Mouse (Mus musculus): ENCODE data around the gene Mocs3. TPM values are rescaled to one million over a fixed set of nuclear protein-coding genes. Genes with fewer than 3 reads are reported as not detected.

Gene Mocs3
- polyA plus RNA-seq, 1 experiment from 2014 or later = 6.3 TPM

DNA sequence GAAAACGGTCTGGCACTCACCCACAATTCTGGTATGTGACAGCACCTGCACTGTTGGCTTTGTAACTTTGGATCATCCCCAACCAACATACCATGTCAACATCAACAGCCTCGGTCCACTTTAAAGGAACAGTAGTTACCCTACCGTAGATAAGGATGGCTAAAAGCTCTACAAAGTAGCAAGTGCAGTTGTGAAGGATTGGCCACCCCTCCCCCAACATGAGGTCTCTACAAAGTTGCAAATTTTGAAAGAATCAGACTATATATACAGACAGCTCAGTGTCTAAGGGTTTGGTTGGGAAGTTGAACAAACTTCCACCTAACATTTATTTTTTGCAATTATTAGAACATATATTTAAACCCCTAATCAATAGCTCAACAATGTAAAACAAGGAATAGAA, 22.5 kb upstream of the Mocs3 start:
- 0 out of 2 replicates have a peak, but pooled peaks cover 5% of the 10 kb centered on the region for H3K4me1 ChIP-seq (replicated peaks; ENCODE audit: control insufficient read depth, insufficient read depth)
- no peak overlapping the region for H3K4me3 ChIP-seq (ENCODE audit: low read depth, low read length)
- H3K36me3 ChIP-seq (ENCODE audit: control insufficient read depth, insufficient read depth, low read length) = peaks cover 8% of the 10 kb centered on the region
- peak overlapping the region; percentile 99; the same call in 1 of the 2 replicates for H3K27ac ChIP-seq (replicated peaks)
- no peaks in the 10 kb centered on the region for H3K9me3 ChIP-seq (ENCODE audit: control insufficient read depth, low read length)
- DNase-seq (ENCODE audit: low spot score) (no peak), ATAC-seq (ENCODE audit: low FRiP score, low TSS enrichment) (no peak)
- no peaks in the 10 kb centered on the region for H3K27me3 ChIP-seq (ENCODE audit: control insufficient read depth, insufficient read depth, low read length)
- whole genome bisulfite sequencing = 92% methylated on average over 3 of the region's 3 CpGs
- TF ChIP-seq EP300 (optimal IDR thresholded peaks at IDR 0.05) = no peak
- no peak for TF ChIP-seq CTCF (IDR thresholded peaks at IDR 0.05; ENCODE audit: low read depth)
- no peak overlapping the region for H3K9ac ChIP-seq (ENCODE audit: low read length)
- 0 out of 2 replicates have a peak overlapping the region, but pooled peaks have one; percentile 11 for H3K4me2 ChIP-seq (replicated peaks; ENCODE audit: low read depth)

DNA sequence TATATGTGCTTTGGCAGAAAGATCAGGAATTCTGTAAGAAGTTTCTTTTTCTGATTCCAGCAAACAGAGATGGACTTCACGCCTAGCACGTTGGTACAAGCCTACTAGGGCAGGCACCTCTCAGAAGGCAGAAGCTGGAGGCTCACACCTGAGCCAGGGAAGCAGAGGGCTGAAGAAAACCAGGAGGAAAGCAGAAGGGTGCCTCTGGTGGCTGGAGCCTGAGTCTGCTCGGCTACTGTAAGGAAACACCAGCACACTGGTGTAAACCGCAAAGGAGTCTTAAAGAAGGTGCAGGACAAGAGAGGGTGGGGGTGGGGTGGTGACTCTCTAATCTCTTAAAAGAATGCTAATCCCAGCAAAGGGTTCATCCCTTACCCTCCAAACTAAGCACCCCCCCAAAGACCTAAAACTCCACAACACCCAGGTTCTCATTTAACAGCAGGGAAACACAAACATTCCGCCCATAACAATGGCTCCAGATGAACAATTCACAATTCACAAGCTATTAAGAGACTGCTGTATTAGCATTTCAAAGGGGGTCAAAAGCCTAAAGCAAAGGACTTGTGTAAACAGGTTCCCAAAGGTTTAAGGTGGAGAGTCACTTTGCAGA, 16.5 kb upstream of the Mocs3 start:
- DNase-seq (ENCODE audit: low spot score) (peak; percentile 35), ATAC-seq (ENCODE audit: low FRiP score, low TSS enrichment) (0 out of 2 replicates have a peak, but pooled peaks have one; percentile 40)
- Histone ChIP-seq H3K36me3 (ENCODE audit: control insufficient read depth, insufficient read depth, low read length) (peaks cover 14% of the 10 kb centered on the region), H3K4me1 (replicated peaks; ENCODE audit: control insufficient read depth, insufficient read depth) (no peaks in the 10 kb centered on the region), H3K27ac (replicated peaks) (no peak overlapping the region), H3K4me2 (replicated peaks; ENCODE audit: low read depth) (no peak overlapping the region), H3K4me3 (ENCODE audit: low read depth, low read length) (no peak overlapping the region), H3K27me3 (ENCODE audit: control insufficient read depth, insufficient read depth, low read length) (no peaks in the 10 kb centered on the region), H3K9me3 (ENCODE audit: control insufficient read depth, low read length) (no peaks in the 10 kb centered on the region), H3K9ac (ENCODE audit: low read length) (no peak overlapping the region)
- 50% methylated on average over 5 of the region's 5 CpGs for WGBS
- peak; percentile 58 for TF ChIP-seq CTCF (IDR thresholded peaks at IDR 0.05; ENCODE audit: low read depth)
- no peak for TF ChIP-seq EP300 (optimal IDR thresholded peaks at IDR 0.05)

- Histone ChIP-seq H3K36me3 (ENCODE audit: control insufficient read depth, insufficient read depth, low read length) (peaks cover 32% of the 10 kb centered on the region), H3K9ac (ENCODE audit: low read length) (no peak overlapping the region), H3K9me3 (ENCODE audit: control insufficient read depth, low read length) (no peaks in the 10 kb centered on the region), H3K4me2 (replicated peaks; ENCODE audit: low read depth) (no peak overlapping the region), H3K27me3 (ENCODE audit: control insufficient read depth, insufficient read depth, low read length) (no peaks in the 10 kb centered on the region), H3K27ac (replicated peaks) (no peak overlapping the region), H3K4me1 (replicated peaks; ENCODE audit: control insufficient read depth, insufficient read depth) (no peaks in the 10 kb centered on the region), H3K4me3 (ENCODE audit: low read depth, low read length) (no peak overlapping the region)
- 87% methylated on average over 6 of the region's 6 CpGs for WGBS
- DNase-seq (ENCODE audit: low spot score) = no peak
- TF ChIP-seq EP300 (optimal IDR thresholded peaks at IDR 0.05) (no peak), CTCF (IDR thresholded peaks at IDR 0.05; ENCODE audit: low read depth) (no peak)
- no peak for ATAC-seq (ENCODE audit: low FRiP score, low TSS enrichment)
Observed at GRCm38 (mm10) chr2:168223326-168223725, 7.1 kb upstream of the Mocs3 start.

DNA sequence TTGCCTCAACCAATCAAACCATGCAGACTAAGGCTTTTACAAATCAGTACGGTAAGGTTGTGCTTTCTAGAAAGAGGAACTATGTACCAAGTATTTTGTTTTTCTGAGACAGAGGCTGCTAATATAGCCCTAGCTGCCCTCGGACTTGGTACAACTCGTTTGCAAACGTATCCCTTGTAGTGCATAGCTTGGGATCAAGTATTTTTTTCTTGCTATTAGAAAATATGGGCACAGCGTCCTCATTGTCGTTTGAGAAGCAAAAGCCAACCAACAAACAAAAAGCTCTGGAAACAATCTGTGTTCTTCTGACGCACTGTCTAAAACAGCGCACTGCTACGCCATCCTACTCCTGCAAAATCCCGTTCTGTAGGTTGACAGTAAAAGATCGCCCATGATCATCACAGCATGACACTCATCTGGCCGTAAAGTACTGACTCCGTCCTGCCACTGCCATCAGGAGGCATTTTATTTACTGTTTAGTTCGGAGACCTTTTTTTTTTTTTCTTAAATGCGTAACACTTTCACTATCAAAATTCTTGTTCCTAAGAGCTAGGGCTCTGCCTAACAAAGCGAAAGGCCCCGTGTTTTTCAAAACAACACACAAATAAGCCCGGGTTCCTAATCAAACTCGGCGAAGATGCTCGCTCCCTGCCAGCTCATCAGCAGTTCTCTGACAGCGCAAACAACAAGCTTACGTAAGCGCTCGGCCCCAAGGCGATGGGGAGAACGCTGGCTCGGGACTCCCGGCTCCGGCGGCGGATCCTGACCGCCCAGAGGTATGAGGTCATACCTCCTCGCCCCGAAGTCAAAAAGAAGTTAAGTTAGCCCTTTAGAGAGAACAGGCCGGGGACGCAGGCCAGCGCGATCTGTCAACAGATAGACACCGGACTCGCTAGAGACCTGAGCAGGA, 1.1 kb upstream of the Mocs3 start:
- peak overlapping the region; percentile 93 for H3K27ac ChIP-seq (replicated peaks)
- H3K36me3 ChIP-seq (ENCODE audit: control insufficient read depth, insufficient read depth, low read length) = peaks cover 11% of the 10 kb centered on the region
- DNase-seq (ENCODE audit: low spot score) = peak; percentile 58
- H3K27me3 ChIP-seq (ENCODE audit: control insufficient read depth, insufficient read depth, low read length) = no peaks in the 10 kb centered on the region
- 16% methylated on average over 41 of the region's 41 CpGs for WGBS
- peak overlapping the region; percentile 97 for H3K4me2 ChIP-seq (replicated peaks; ENCODE audit: low read depth)
- no peaks in the 10 kb centered on the region for H3K9me3 ChIP-seq (ENCODE audit: control insufficient read depth, low read length)
- peak overlapping the region; percentile 99 for H3K9ac ChIP-seq (ENCODE audit: low read length)
- peaks cover 8% of the 10 kb centered on the region; the same call in 1 of the 2 replicates for H3K4me1 ChIP-seq (replicated peaks; ENCODE audit: control insufficient read depth, insufficient read depth)
- ATAC-seq (ENCODE audit: low FRiP score, low TSS enrichment) = peak; percentile 24
- H3K4me3 ChIP-seq (ENCODE audit: low read depth, low read length) = peak overlapping the region; percentile 99
- TF ChIP-seq CTCF (IDR thresholded peaks at IDR 0.05; ENCODE audit: low read depth) = no peak
- no peak for TF ChIP-seq EP300 (optimal IDR thresholded peaks at IDR 0.05)

DNA sequence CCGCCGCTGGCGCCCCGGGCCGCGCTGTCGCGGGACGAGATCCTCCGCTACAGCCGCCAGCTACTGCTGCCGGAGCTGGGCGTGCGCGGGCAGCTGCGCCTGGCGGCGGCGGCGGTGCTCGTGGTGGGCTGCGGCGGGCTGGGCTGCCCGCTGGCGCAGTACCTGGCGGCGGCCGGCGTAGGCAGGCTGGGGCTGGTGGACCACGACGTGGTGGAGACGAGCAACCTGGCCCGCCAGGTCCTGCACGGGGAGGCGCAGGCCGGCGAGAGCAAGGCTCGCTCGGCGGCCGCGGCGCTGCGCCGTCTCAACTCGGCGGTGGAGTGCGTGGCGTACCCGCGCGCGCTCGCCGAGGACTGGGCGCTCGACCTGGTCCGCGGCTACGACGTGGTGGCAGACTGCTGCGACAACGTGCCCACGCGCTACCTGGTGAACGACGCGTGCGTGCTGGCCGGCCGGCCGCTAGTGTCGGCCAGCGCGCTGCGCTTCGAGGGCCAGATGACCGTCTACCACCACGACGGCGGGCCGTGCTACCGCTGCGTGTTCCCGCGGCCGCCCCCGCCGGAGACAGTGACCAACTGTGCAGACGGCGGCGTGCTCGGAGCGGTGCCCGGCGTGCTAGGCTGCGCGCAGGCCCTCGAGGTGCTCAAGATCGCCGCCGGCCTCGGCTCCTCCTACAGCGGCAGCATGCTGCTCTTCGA, 500 bp downstream of the Mocs3 start:
- peak overlapping the region; percentile 99 for H3K4me3 ChIP-seq (ENCODE audit: low read depth, low read length)
- peaks cover 6% of the 10 kb centered on the region; the same call in 1 of the 2 replicates for H3K36me3 ChIP-seq (ENCODE audit: control insufficient read depth, insufficient read depth, low read length)
- 2% methylated on average over 76 of the region's 105 CpGs for WGBS
- DNase-seq (ENCODE audit: low spot score) (no peak), ATAC-seq (ENCODE audit: low FRiP score, low TSS enrichment) (peak; percentile 63)
- no peak for TF ChIP-seq CTCF (IDR thresholded peaks at IDR 0.05; ENCODE audit: low read depth)
- no peak for TF ChIP-seq EP300 (optimal IDR thresholded peaks at IDR 0.05)
- H3K4me1 ChIP-seq (replicated peaks; ENCODE audit: control insufficient read depth, insufficient read depth) = peaks cover 8% of the 10 kb centered on the region; the same call in 1 of the 2 replicates
- peak overlapping the region; percentile 93 for H3K27ac ChIP-seq (replicated peaks)
- H3K4me2 ChIP-seq (replicated peaks; ENCODE audit: low read depth) = peak overlapping the region; percentile 97
- H3K27me3 ChIP-seq (ENCODE audit: control insufficient read depth, insufficient read depth, low read length) = no peaks in the 10 kb centered on the region
- H3K9ac ChIP-seq (ENCODE audit: low read length) = peak overlapping the region; percentile 99
- no peaks in the 10 kb centered on the region for H3K9me3 ChIP-seq (ENCODE audit: control insufficient read depth, low read length)
